Mouse (Mus musculus) limb, embryonic 12.5 days (tissue): ENCODE measurements around the gene Gnl2. TPM values are rescaled to one million over a fixed set of nuclear protein-coding genes. Genes with fewer than 3 reads are reported as not detected.

Experiments
- ATAC-seq: fragments of 200-750 bp; cut with Nextera tagmentation; 2 replicates; pipeline ENCODE4 v1.8.0; 2017; ENCODE audit warnings: low read depth, moderate TSS enrichment; ENCODE audit not compliant: insufficient number of reproducible peaks, insufficient read depth, low FRiP score, low TSS enrichment
- H3K27ac ChIP-seq: fragments of 300-500 bp; sonication (generic); 2 replicates; pipeline ENCODE4 v1.5.1; 2016; ENCODE audit warnings: mild to moderate bottlenecking, moderate library complexity
- H3K27me3 ChIP-seq: fragments of 300-500 bp; sonication (generic); 2 replicates; pipeline ENCODE4 v1.6.1; 2016; ENCODE audit warnings: mild to moderate bottlenecking, moderate library complexity
- H3K36me3 ChIP-seq: fragments of 300-500 bp; sonication (generic); 2 replicates; pipeline ENCODE4 v1.6.1; 2016; ENCODE audit warnings: mild to moderate bottlenecking, moderate library complexity
- H3K4me1 ChIP-seq: fragments of 300-500 bp; sonication (generic); replicated peaks from 2 replicates; pipeline ENCODE4 v1.6.1; 2016
- H3K4me2 ChIP-seq: fragments of 300-500 bp; sonication (generic); 2 replicates; pipeline ENCODE4 v1.6.1; 2016; ENCODE audit warnings: mild to moderate bottlenecking, moderate library complexity
- H3K4me3 ChIP-seq: fragments of 300-500 bp; sonication (generic); replicated peaks from 2 replicates; pipeline ENCODE4 v1.5.1; 2016; ENCODE audit warnings: mild to moderate bottlenecking
- H3K9ac ChIP-seq: fragments of 300-500 bp; sonication (generic); replicated peaks from 2 replicates; pipeline ENCODE4 v1.6.1; 2016; ENCODE audit warnings: mild to moderate bottlenecking, moderate library complexity
- H3K9me3 ChIP-seq: fragments of 300-500 bp; sonication (generic); 2 replicates; pipeline ENCODE4 v1.6.1; 2016; ENCODE audit warnings: mild to moderate bottlenecking, moderate library complexity
- WGBS: fragments of 180-500 bp; shearing (Covaris S2); methylation state at CpG from one replicate; pipeline ENCODE4 v1.1.7; 2016; 5-methylcytosine and 5-hydroxymethylcytosine counted together
- polyA plus RNA-seq: library from polyadenylated mRNA; unstranded; fragments of >200 nt; fragmentation: Nextera tagmentation; extraction: Ambion mirVana; gene quantifications from 2 replicates; pipeline ENCODE4 v1.2.1, GENCODE M21; 2016

Gene Gnl2
- polyA plus RNA-seq, 1 experiment from 2014 or later: 93.5 TPM

GRCm38 (mm10) chr4:125093031-125093430 lies 76.6 kb downstream of the Gnl2 start:
- ATAC-seq: no peak
- peaks cover 58% of the 10 kb centered on the region for H3K36me3 ChIP-seq
- H3K4me3 ChIP-seq: no peak overlapping the region
- no peak overlapping the region for H3K9ac ChIP-seq
- H3K4me1 ChIP-seq: no peaks in the 10 kb centered on the region
- H3K9me3 ChIP-seq: no peaks in the 10 kb centered on the region
- no peak overlapping the region for H3K27ac ChIP-seq
- 89% methylated on average over 5 of the region's 5 CpGs for WGBS
- H3K27me3 ChIP-seq: no peaks in the 10 kb centered on the region
- H3K4me2 ChIP-seq: no peak overlapping the region

GRCm38 (mm10) chr4:125096066-125096465 lies 79.7 kb downstream of the Gnl2 start:
- H3K36me3 ChIP-seq: peaks cover 31% of the 10 kb centered on the region
- 93% methylated on average over 5 of the region's 5 CpGs for WGBS

GRCm38 (mm10) chr4:125097412-125097811 lies 81.0 kb downstream of the Gnl2 start:
- no peak overlapping the region for H3K9ac ChIP-seq
- H3K9me3 ChIP-seq: no peaks in the 10 kb centered on the region
- no peaks in the 10 kb centered on the region for H3K27me3 ChIP-seq
- no peak overlapping the region for H3K4me2 ChIP-seq
- 82% methylated on average over 4 of the region's 4 CpGs for WGBS
- H3K36me3 ChIP-seq: peaks cover 29% of the 10 kb centered on the region
- peaks cover 4% of the 10 kb centered on the region; the same call in 1 of the 2 replicates for H3K4me1 ChIP-seq
- no peak overlapping the region for H3K27ac ChIP-seq
- ATAC-seq: no peak
- no peak overlapping the region for H3K4me3 ChIP-seq

More at GRCm38 (mm10) chr4:125096066-125096465, 79.7 kb downstream of the Gnl2 start:
- H3K9ac ChIP-seq: no peak overlapping the region
- H3K4me3 ChIP-seq: no peak overlapping the region
- H3K27ac ChIP-seq: no peak overlapping the region
- no peaks in the 10 kb centered on the region for H3K9me3 ChIP-seq
- H3K4me1 ChIP-seq: peaks cover 4% of the 10 kb centered on the region; the same call in 1 of the 2 replicates
- no peak for ATAC-seq
- H3K4me2 ChIP-seq: no peak overlapping the region
- H3K27me3 ChIP-seq: no peaks in the 10 kb centered on the region

GRCm38 (mm10) chr4:125099458-125099857 lies 83.1 kb downstream of the Gnl2 start:
- no peak overlapping the region for H3K4me3 ChIP-seq
- H3K9ac ChIP-seq: no peak overlapping the region
- no peak overlapping the region for H3K4me2 ChIP-seq
- H3K27me3 ChIP-seq: no peaks in the 10 kb centered on the region
- no peaks in the 10 kb centered on the region for H3K9me3 ChIP-seq
- H3K36me3 ChIP-seq: peaks cover 32% of the 10 kb centered on the region
- H3K4me1 ChIP-seq: peaks cover 4% of the 10 kb centered on the region; the same call in 1 of the 2 replicates
- H3K27ac ChIP-seq: no peak overlapping the region
- ATAC-seq: peak; percentile 52; the same call in 1 of the 2 replicates
- WGBS: 8% methylated on average over 8 of the region's 8 CpGs

- Histone ChIP-seq H3K4me2 (no peak overlapping the region), H3K4me3 (no peak overlapping the region), H3K9me3 (no peaks in the 10 kb centered on the region), H3K27ac (no peak overlapping the region), H3K4me1 (peaks cover 4% of the 10 kb centered on the region; the same call in 1 of the 2 replicates), H3K9ac (no peak overlapping the region), H3K27me3 (no peaks in the 10 kb centered on the region), H3K36me3 (peaks cover 47% of the 10 kb centered on the region)
- 69% methylated on average over 13 of the region's 13 CpGs for WGBS
- no peak for ATAC-seq
Measured at GRCm38 (mm10) chr4:125101334-125101733, 84.9 kb downstream of the Gnl2 start.

Other genes starting within 250 kb of the Gnl2 start
- gene Mtf1, start 214.5 kb upstream of the Gnl2 start, polyA plus RNA-seq: 14.1 and 15.0 TPM in 2 replicates
- 41.4 and 44.3 TPM in 2 replicates for gene Yrdc, start 165.9 kb upstream of the Gnl2 start, polyA plus RNA-seq
- gene 1110065P20Rik, start 165.4 kb upstream of the Gnl2 start, polyA plus RNA-seq: 59.1 and 63.6 TPM in 2 replicates
- 0.71 and 0.77 TPM in 2 replicates for gene Maneal, start 154.4 kb upstream of the Gnl2 start, polyA plus RNA-seq
- gene Epha10, start 135.7 kb upstream of the Gnl2 start, polyA plus RNA-seq: 0.14 and 0.15 TPM in 2 replicates
- gene 9930104L06Rik, start 79.5 kb upstream of the Gnl2 start, polyA plus RNA-seq: 19.2 and 19.4 TPM in 2 replicates
- gene Cdca8, start 77.3 kb upstream of the Gnl2 start, polyA plus RNA-seq: 176 and 180 TPM in 2 replicates
- gene Rspo1, start 30.2 kb upstream of the Gnl2 start, polyA plus RNA-seq: 1.7 and 3.5 TPM in 2 replicates
- not detected in 2 replicates for gene Dnali1, start 49.1 kb downstream of the Gnl2 start, polyA plus RNA-seq
- gene Snip1, start 50.1 kb downstream of the Gnl2 start, polyA plus RNA-seq: 39.6 and 40.9 TPM in 2 replicates
- gene Meaf6, start 68.5 kb downstream of the Gnl2 start, polyA plus RNA-seq: 74.6 and 76.9 TPM in 2 replicates
- gene Zc3h12a, start 111.3 kb downstream of the Gnl2 start, polyA plus RNA-seq: 0.24 and 0.32 TPM in 2 replicates